Mouse (Mus musculus) small intestine, adult 2 months (tissue): Measurements from ENCODE around the gene Bcat1.

Experiments used
- CTCF ChIP-seq: fragments of 200-500 bp; IDR thresholded peaks from 2 replicates; pipeline ENCODE4 v1.5.1; 2012; ENCODE audit warnings: low read depth, mild to moderate bottlenecking, control low read depth, inconsistent platforms, low read length, moderate library complexity, mixed read lengths; ENCODE audit not compliant: insufficient replicate concordance, insufficient read length; ENCODE audit errors: extremely low read depth
- POLR2A ChIP-seq: fragments of 200-500 bp; IDR thresholded peaks from 2 replicates; pipeline ENCODE4 v1.6.1; 2012; ENCODE audit warnings: low read depth, mild to moderate bottlenecking, control low read depth, inconsistent platforms, low read length, moderate library complexity

DNA sequence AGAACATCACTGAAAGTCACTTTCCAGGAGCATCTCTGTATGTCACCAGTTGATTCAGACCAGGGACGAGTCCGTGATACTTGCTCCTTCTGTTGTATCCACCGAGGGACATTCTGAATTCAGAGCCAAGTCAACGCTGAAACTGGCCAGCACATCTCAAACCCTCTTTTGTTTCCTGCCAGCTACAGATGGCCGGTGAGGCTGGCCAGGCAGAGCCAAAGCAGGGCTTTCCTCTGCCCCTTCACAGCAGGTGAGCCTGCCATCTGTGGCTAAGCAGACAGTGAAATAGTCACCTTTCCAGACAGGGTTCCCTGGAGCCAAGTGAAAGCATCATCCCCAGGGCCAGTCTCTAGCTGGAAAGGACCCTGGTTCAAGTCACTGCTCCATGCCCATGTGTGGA is 57.7 kb downstream of the Bcat1 start:
- TF ChIP-seq CTCF (no peak), POLR2A (no peak)
